Mouse (Mus musculus): ENCODE data around the gene Carmil1. TPM values are rescaled to one million over a fixed set of nuclear protein-coding genes. Genes with fewer than 3 reads are reported as not detected.

The Carmil1 gene
- polyA plus RNA-seq, 1 experiment = not detected

DNA sequence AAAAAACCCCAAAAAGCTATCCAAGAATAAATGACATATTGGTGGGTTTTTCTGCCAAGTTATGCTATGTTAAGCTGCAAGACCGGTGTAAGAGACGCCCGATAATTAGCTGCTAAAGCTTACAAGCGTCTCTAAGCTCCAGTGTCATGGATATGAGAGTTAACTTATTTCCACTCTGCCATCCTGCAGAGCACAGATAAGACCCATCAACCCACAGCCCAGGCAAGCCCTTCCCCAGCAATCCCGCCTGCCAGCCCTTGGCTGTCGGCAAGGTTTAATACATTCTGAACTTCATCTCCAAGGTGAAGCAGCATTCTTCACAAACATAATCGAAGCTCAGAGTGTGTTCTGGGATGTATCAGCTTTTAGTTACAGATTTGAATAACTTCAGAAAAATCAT is 240.4 kb downstream of the Carmil1 start:
- Histone ChIP-seq H3K4me3 (ENCODE audit: insufficient read depth, low read depth, low read length) (no peak overlapping the region), H3K4me1 (ENCODE audit: control insufficient read depth, insufficient read depth, low read length) (no peaks in the 10 kb centered on the region; the same call in 1 of the 2 replicates), H3K27ac (ENCODE audit: insufficient read depth, low read depth, low read length) (no peak overlapping the region)
- TF ChIP-seq CTCF (IDR thresholded peaks at IDR 0.05; ENCODE audit: insufficient read depth, low read depth, low read length) (no peak), POLR2A (IDR thresholded peaks at IDR 0.05; ENCODE audit: insufficient read depth, low read depth, low read length) (no peak)
- 69% methylated on average over 7 of the region's 7 CpGs for WGBS

GRCm38 (mm10) chr13:24037502-24037901 is 243.1 kb downstream of the Carmil1 start:
- H3K4me3 ChIP-seq (ENCODE audit: insufficient read depth, low read depth, low read length) = no peak overlapping the region

GRCm38 (mm10) chr13:24036150-24036549 is 244.4 kb downstream of the Carmil1 start:
- TF ChIP-seq CTCF (IDR thresholded peaks at IDR 0.05; ENCODE audit: insufficient read depth, low read depth, low read length) = no peak
- WGBS = 87% methylated on average over 18 of the region's 18 CpGs
- H3K27ac ChIP-seq (ENCODE audit: insufficient read depth, low read depth, low read length) = no peak overlapping the region
- H3K4me1 ChIP-seq (ENCODE audit: control insufficient read depth, insufficient read depth, low read length) = no peaks in the 10 kb centered on the region; the same call in 1 of the 2 replicates
- H3K4me3 ChIP-seq (ENCODE audit: insufficient read depth, low read depth, low read length) = no peak overlapping the region

More at GRCm38 (mm10) chr13:24037502-24037901, 243.1 kb downstream of the Carmil1 start:
- WGBS = 70% methylated on average over 3 of the region's 3 CpGs
- Histone ChIP-seq H3K4me1 (ENCODE audit: control insufficient read depth, insufficient read depth, low read length) (no peaks in the 10 kb centered on the region; the same call in 1 of the 2 replicates), H3K27ac (ENCODE audit: insufficient read depth, low read depth, low read length) (no peak overlapping the region)
- TF ChIP-seq POLR2A (IDR thresholded peaks at IDR 0.05; ENCODE audit: insufficient read depth, low read depth, low read length) = no peak
- TF ChIP-seq CTCF (IDR thresholded peaks at IDR 0.05; ENCODE audit: insufficient read depth, low read depth, low read length) = no peak

GRCm38 (mm10) chr13:24027191-24028170 is 253.1 kb downstream of the Carmil1 start:
- WGBS = 54% methylated on average over 5 of the region's 5 CpGs

DNA sequence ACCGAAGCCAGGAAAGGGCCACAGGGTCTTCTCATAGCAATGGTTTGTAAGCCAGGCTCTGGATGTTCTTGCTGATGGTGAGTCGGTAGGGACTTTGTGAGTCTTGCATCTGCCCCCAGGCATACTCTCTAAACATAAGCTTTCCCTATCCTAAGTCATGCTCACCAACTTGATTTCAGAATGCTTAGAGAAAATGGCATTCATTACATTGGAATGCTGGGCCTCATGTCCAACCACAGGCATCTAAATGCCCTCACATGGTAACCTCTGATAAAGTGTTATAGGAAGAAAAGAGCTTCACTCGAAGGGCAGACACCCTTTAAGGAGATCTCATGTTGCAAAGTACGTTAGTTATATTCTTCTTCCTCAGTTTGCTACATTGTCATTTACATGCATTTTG is 262.1 kb downstream of the Carmil1 start:
- Histone ChIP-seq H3K27ac (ENCODE audit: insufficient read depth, low read depth, low read length) (no peak overlapping the region), H3K4me1 (ENCODE audit: control insufficient read depth, insufficient read depth, low read length) (0 out of 2 replicates have a peak, but pooled peaks cover 2% of the 10 kb centered on the region), H3K4me3 (ENCODE audit: insufficient read depth, low read depth, low read length) (no peak overlapping the region)
- 88% methylated on average over 4 of the region's 4 CpGs for WGBS
- no peak for TF ChIP-seq CTCF (IDR thresholded peaks at IDR 0.05; ENCODE audit: insufficient read depth, low read depth, low read length)
- TF ChIP-seq POLR2A (IDR thresholded peaks at IDR 0.05; ENCODE audit: insufficient read depth, low read depth, low read length) = no peak

More at GRCm38 (mm10) chr13:24027191-24028170, 253.1 kb downstream of the Carmil1 start:
- Histone ChIP-seq H3K4me1 (ENCODE audit: control insufficient read depth, insufficient read depth, low read length) (no peaks in the 10 kb centered on the region), H3K27ac (ENCODE audit: insufficient read depth, low read depth, low read length) (0 out of 2 replicates have a peak overlapping the region, but pooled peaks have one; percentile 10), H3K4me3 (ENCODE audit: insufficient read depth, low read depth, low read length) (no peak overlapping the region)
- no peak for TF ChIP-seq POLR2A (IDR thresholded peaks at IDR 0.05; ENCODE audit: insufficient read depth, low read depth, low read length)
- TF ChIP-seq CTCF (IDR thresholded peaks at IDR 0.05; ENCODE audit: insufficient read depth, low read depth, low read length) = no peak

GRCm38 (mm10) chr13:24005528-24005927 is 275.1 kb downstream of the Carmil1 start:
- Histone ChIP-seq H3K27ac (ENCODE audit: insufficient read depth, low read depth, low read length) (no peak overlapping the region), H3K4me3 (ENCODE audit: insufficient read depth, low read depth, low read length) (no peak overlapping the region), H3K4me1 (ENCODE audit: control insufficient read depth, insufficient read depth, low read length) (0 out of 2 replicates have a peak, but pooled peaks cover 2% of the 10 kb centered on the region)
- no peak for TF ChIP-seq CTCF (IDR thresholded peaks at IDR 0.05; ENCODE audit: insufficient read depth, low read depth, low read length)
- whole genome bisulfite sequencing = 92% methylated on average over 2 of the region's 2 CpGs

DNA sequence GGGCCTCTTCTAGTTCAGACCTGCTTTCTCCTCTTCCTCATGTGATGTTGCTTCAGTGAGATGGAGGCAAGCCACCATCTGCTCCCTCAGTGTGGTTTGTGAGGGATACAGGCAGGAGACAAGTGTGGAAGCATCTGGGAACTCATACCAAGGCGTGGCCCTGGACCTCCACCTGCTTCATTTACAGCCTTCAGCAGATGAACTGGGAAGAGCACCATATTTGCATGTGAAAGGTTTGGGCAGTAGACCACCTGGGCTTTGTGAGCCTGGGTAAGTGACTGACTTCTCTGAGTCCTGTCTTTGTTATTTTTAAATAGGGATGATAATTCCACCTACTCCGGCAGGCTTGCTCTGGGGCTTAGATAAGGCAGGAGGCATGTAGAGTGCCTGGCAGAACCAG is 278.8 kb downstream of the Carmil1 start:
- 76% methylated on average over 2 of the region's 2 CpGs for WGBS
- H3K27ac ChIP-seq (ENCODE audit: insufficient read depth, low read depth, low read length) = no peak overlapping the region
- 0 out of 2 replicates have a peak, but pooled peaks cover 2% of the 10 kb centered on the region for H3K4me1 ChIP-seq (ENCODE audit: control insufficient read depth, insufficient read depth, low read length)
- no peak for TF ChIP-seq CTCF (IDR thresholded peaks at IDR 0.05; ENCODE audit: insufficient read depth, low read depth, low read length)
- TF ChIP-seq POLR2A (IDR thresholded peaks at IDR 0.05; ENCODE audit: insufficient read depth, low read depth, low read length) = no peak
- H3K4me3 ChIP-seq (ENCODE audit: insufficient read depth, low read depth, low read length) = no peak overlapping the region

GRCm38 (mm10) chr13:24001081-24001480 is 279.5 kb downstream of the Carmil1 start:
- 77% methylated on average over 2 of the region's 2 CpGs for WGBS
- Histone ChIP-seq H3K4me1 (ENCODE audit: control insufficient read depth, insufficient read depth, low read length) (0 out of 2 replicates have a peak, but pooled peaks cover 2% of the 10 kb centered on the region), H3K27ac (ENCODE audit: insufficient read depth, low read depth, low read length) (no peak overlapping the region), H3K4me3 (ENCODE audit: insufficient read depth, low read depth, low read length) (no peak overlapping the region)
- no peak for TF ChIP-seq CTCF (IDR thresholded peaks at IDR 0.05; ENCODE audit: insufficient read depth, low read depth, low read length)
- no peak for TF ChIP-seq POLR2A (IDR thresholded peaks at IDR 0.05; ENCODE audit: insufficient read depth, low read depth, low read length)

DNA sequence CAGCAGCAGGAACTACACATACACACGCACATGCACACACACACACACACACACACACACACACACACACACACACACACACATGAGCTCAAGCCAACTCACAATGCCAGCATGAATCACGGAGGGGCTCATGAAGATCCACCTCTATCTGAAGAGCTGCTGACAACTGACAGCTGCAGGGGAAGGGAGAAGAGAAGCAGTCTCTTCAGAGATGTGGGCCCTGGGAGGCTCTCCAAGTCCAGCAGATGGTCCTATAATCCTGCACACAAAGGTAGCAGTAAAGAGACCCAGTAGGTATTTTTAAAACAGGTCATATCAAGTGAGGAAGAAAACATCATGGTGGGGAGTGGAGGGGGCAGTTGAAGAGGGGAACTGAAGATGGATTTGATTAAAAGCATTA is 281.8 kb downstream of the Carmil1 start:
- 0 out of 2 replicates have a peak, but pooled peaks cover 5% of the 10 kb centered on the region for H3K4me1 ChIP-seq (ENCODE audit: control insufficient read depth, insufficient read depth, low read length)
- H3K27ac ChIP-seq (ENCODE audit: insufficient read depth, low read depth, low read length) = no peak overlapping the region
- 71% methylated on average over 2 of the region's 2 CpGs for WGBS
- no peak overlapping the region for H3K4me3 ChIP-seq (ENCODE audit: insufficient read depth, low read depth, low read length)
- TF ChIP-seq POLR2A (IDR thresholded peaks at IDR 0.05; ENCODE audit: insufficient read depth, low read depth, low read length) = no peak
- no peak for TF ChIP-seq CTCF (IDR thresholded peaks at IDR 0.05; ENCODE audit: insufficient read depth, low read depth, low read length)

Data from olfactory bulb, adult 2 months (tissue).